Mouse (Mus musculus) C2C12 (cell line): Measurements from ENCODE around the gene Ganc.

Experiments
- CTCF ChIP-seq: IDR thresholded peaks from one replicate; pipeline ENCODE4 v1.5.1; 2011; ENCODE audit not compliant: control insufficient read depth, insufficient read depth, insufficient read length
- MAX ChIP-seq: IDR thresholded peaks from one replicate; pipeline ENCODE4 v1.6.1; 2011; ENCODE audit warnings: mild to moderate bottlenecking, control low read depth

DNA sequence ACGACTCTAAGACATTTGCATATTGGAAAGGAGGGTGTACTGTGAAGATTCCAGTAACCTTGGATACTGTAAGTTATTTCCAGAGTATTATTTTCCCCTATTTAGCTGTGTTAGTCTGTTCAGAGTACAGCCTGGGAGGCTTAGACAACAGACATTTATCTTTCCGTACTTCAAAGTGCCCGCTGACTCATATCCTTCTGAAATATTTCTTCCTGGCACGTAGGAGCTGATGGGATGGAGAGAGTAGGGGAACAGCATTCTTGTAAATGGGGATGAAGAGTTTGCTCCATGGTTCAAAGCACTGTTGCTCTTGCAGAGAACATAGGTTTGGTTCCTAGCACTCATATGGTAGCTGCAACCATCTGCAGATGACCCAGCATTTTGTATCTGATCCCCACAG, 48.9 kb downstream of the Ganc start:
- no peak for TF ChIP-seq CTCF
- TF ChIP-seq MAX: no peak
